Mouse (Mus musculus): ENCODE measurements around the gene Akr1cl.
A peak's percentile ranks its signal among the peaks of the same experiment; 100 is the strongest.

The Akr1cl gene

GRCm38 (mm10) chr1:64993206-64993605 is 39.4 kb downstream of the Akr1cl start:
- peak; percentile 86 for DNase-seq (ENCODE audit: low read depth, low spot score)

- no peak for DNase-seq (ENCODE audit: low read depth, low spot score)
Measured at GRCm38 (mm10) chr1:64988176-64988575, 44.4 kb downstream of the Akr1cl start.

- DNase-seq (ENCODE audit: low read depth, low spot score) = peak; percentile 86
Measured at GRCm38 (mm10) chr1:64986120-64986519, 46.4 kb downstream of the Akr1cl start.

- no peak for DNase-seq (ENCODE audit: low read depth, low spot score)
Measured at GRCm38 (mm10) chr1:64983247-64983646, 49.3 kb downstream of the Akr1cl start.

- DNase-seq (ENCODE audit: low read depth, low spot score) = peak; percentile 77
Measured at GRCm38 (mm10) chr1:64978321-64978799, 54.2 kb downstream of the Akr1cl start.

- no peak for DNase-seq (ENCODE audit: low read depth, low spot score)
Measured at GRCm38 (mm10) chr1:64975346-64975745, 57.2 kb downstream of the Akr1cl start.

- no peak for DNase-seq (ENCODE audit: low read depth, low spot score)
Measured at GRCm38 (mm10) chr1:64970685-64971084, 61.9 kb downstream of the Akr1cl start.
